30 mouse cellular contexts compared by ENCODE assay signal in genomic region chr3:79967346-79967745, GRCm38 (mm10).
DNase-seq lines count a peak whose midpoint lies in the region; ATAC-seq and TF ChIP-seq lines count a peak whose summit lies in the region.
"Had no signal": no experiment of that assay in that cellular context is flagged by ENCODE, and none has a peak within 500 bp of the region (broad histone marks: within the 10 kb centered on the region; RNA-seq: fewer than 3 reads in every experiment).

No protein-coding gene starts in this region.

- H3K27me3 ChIP-seq in heart, embryonic 11.5 days (ENCODE audit: control insufficient read depth, insufficient read depth, low read length) = no peaks in the 10 kb centered on the region
- H3K27me3 ChIP-seq in heart, embryonic 16.5 days (ENCODE audit: control insufficient read depth, insufficient read depth, low read length) = no peaks in the 10 kb centered on the region
- H3K27me3 ChIP-seq in Patski = no peaks in the 10 kb centered on the region
- no peaks in the 10 kb centered on the region for H3K27me3 ChIP-seq in hindbrain, embryonic 13.5 days
- H3K27me3 ChIP-seq: hindbrain, embryonic 12.5 days; limb, embryonic 12.5 days; liver, embryonic 15.5 days; midbrain, embryonic 12.5 days; neural tube, embryonic 12.5 days had no signal

- no peak overlapping the region for H3K4me2 ChIP-seq in heart, embryonic 11.5 days
- no peak overlapping the region for H3K4me2 ChIP-seq in heart, embryonic 16.5 days (ENCODE audit: low read depth, low read length)
- no peak overlapping the region for H3K4me2 ChIP-seq in hindbrain, embryonic 13.5 days
- H3K4me2 ChIP-seq: hindbrain, embryonic 12.5 days; limb, embryonic 12.5 days; liver, embryonic 15.5 days; lung, embryonic 14.5 days; midbrain, embryonic 12.5 days; neural tube, embryonic 12.5 days had no signal

- CTCF ChIA-PET in Patski (lab: Charles Lee) = interaction anchor here (1.9 kb wide), 1 partner anchor 15 kb away, joined by 5 read pairs; no protein-coding TSS in a partner anchor

- intact Hi-C loops in heart, postnatal 36 days (cut with DNase I) = no loop called here

- peaks cover 20% of the 10 kb centered on the region for H3K4me1 ChIP-seq in heart, embryonic 11.5 days (ENCODE audit: control insufficient read depth, insufficient read depth, low read length)
- H3K4me1 ChIP-seq in heart, embryonic 16.5 days (ENCODE audit: control insufficient read depth, insufficient read depth, low read length) = peaks cover 21% of the 10 kb centered on the region
- H3K4me1 ChIP-seq in ES-E14 (ENCODE audit: control insufficient read depth in 2 of 2, insufficient read depth in 2 of 2, low read length in 2 of 2, poor library complexity in 1 of 2) = no peaks in the 10 kb centered on the region
- no peaks in the 10 kb centered on the region for H3K4me1 ChIP-seq in hindbrain, embryonic 13.5 days (replicated peaks)
- H3K4me1 ChIP-seq: hindbrain, embryonic 12.5 days; limb, embryonic 12.5 days; midbrain, embryonic 12.5 days; neural tube, embryonic 12.5 days had no signal

- in situ Hi-C loops in ES-E14 (cut with MboI; ENCODE audit: low sequenced_read_pairs in 2 of 2, unreplicated experiment in 2 of 2) (no loop called here), Patski (cut with MboI; ENCODE audit: low pct_unique_long_range_greater_than_20kb) (no loop called here)

- H3K36me3 ChIP-seq in heart, embryonic 11.5 days (ENCODE audit: control insufficient read depth, insufficient read depth, low read length) = no peaks in the 10 kb centered on the region
- H3K36me3 ChIP-seq in heart, embryonic 16.5 days (ENCODE audit: control insufficient read depth, insufficient read depth) = no peaks in the 10 kb centered on the region
- no peaks in the 10 kb centered on the region for H3K36me3 ChIP-seq in ES-E14 (ENCODE audit: control insufficient read depth, insufficient read depth, low read length, poor library complexity, severe bottlenecking)
- no peaks in the 10 kb centered on the region for H3K36me3 ChIP-seq in hindbrain, embryonic 13.5 days
- H3K36me3 ChIP-seq: hindbrain, embryonic 12.5 days; limb, embryonic 12.5 days; liver, embryonic 15.5 days; midbrain, embryonic 12.5 days; neural tube, embryonic 12.5 days had no signal

- WGBS in heart, embryonic 11.5 days (ENCODE audit: insufficient replicate concordance) = 21% methylated on average over 1 of the region's 1 CpGs
- WGBS in heart, embryonic 16.5 days = 2% methylated on average over 1 of the region's 1 CpGs
- WGBS in hindbrain, embryonic 13.5 days = 78% methylated on average over 1 of the region's 1 CpGs

- H3K9me3 ChIP-seq in heart, embryonic 11.5 days (replicated peaks; ENCODE audit: control insufficient read depth, low read length) = no peaks in the 10 kb centered on the region
- H3K9me3 ChIP-seq in heart, embryonic 16.5 days (replicated peaks; ENCODE audit: control insufficient read depth, low read length) = no peaks in the 10 kb centered on the region
- H3K9me3 ChIP-seq in ES-E14 (ENCODE audit: control insufficient read depth, insufficient read depth, low read depth, low read length) = no peaks in the 10 kb centered on the region
- no peaks in the 10 kb centered on the region for H3K9me3 ChIP-seq in hindbrain, embryonic 13.5 days
- H3K9me3 ChIP-seq: hindbrain, embryonic 12.5 days; limb, embryonic 12.5 days; liver, embryonic 15.5 days; midbrain, embryonic 12.5 days; neural tube, embryonic 12.5 days had no signal

- peak overlapping the region; percentile 13; the same call in 1 of the 2 replicates for H3K27ac ChIP-seq in heart, embryonic 11.5 days (ENCODE audit: low read depth, low read length)
- peak overlapping the region; percentile 62 for H3K27ac ChIP-seq in heart, embryonic 16.5 days (ENCODE audit: low read length)
- H3K27ac ChIP-seq in ES-E14 (ENCODE audit: insufficient read depth, low read depth, low read length, poor library complexity, severe bottlenecking) = no peak overlapping the region
- H3K27ac ChIP-seq in hindbrain, embryonic 13.5 days = no peak overlapping the region
- H3K27ac ChIP-seq: hindbrain, embryonic 12.5 days; limb, embryonic 12.5 days; liver, embryonic 15.5 days; midbrain, embryonic 12.5 days; neural tube, embryonic 12.5 days had no signal

- POLR2A ChIA-PET in Patski (lab: Charles Lee) = no interaction called here

- H3K9ac ChIP-seq in heart, embryonic 11.5 days (ENCODE audit: low read depth, low read length) = no peak overlapping the region
- H3K9ac ChIP-seq in heart, embryonic 16.5 days (ENCODE audit: low read length) = no peak overlapping the region
- H3K9ac ChIP-seq in ES-E14 (ENCODE audit: insufficient read depth, low read depth, low read length, poor library complexity, severe bottlenecking) = no peak overlapping the region
- H3K9ac ChIP-seq in hindbrain, embryonic 13.5 days = no peak overlapping the region
- H3K9ac ChIP-seq: hindbrain, embryonic 12.5 days; limb, embryonic 12.5 days; liver, embryonic 15.5 days; lung, embryonic 14.5 days; midbrain, embryonic 12.5 days; neural tube, embryonic 12.5 days had no signal

- no peak overlapping the region for H3K4me3 ChIP-seq in heart, embryonic 11.5 days (ENCODE audit: low read depth, low read length)
- no peak overlapping the region for H3K4me3 ChIP-seq in heart, embryonic 16.5 days (ENCODE audit: low read length)
- H3K4me3 ChIP-seq in ES-E14 (ENCODE audit: insufficient read depth in 1 of 2, low read depth in 1 of 2, low read length in 2 of 2, poor library complexity in 1 of 2, severe bottlenecking in 1 of 2) = no peak overlapping the region
- H3K4me3 ChIP-seq in hindbrain, embryonic 13.5 days = no peak overlapping the region
- H3K4me3 ChIP-seq: erythroblast, embryonic 14.5 days; hindbrain, embryonic 12.5 days; limb, embryonic 12.5 days; liver, embryonic 15.5 days; midbrain, embryonic 12.5 days; myocyte; neural tube, embryonic 12.5 days had no signal

- DNase-seq in heart, postnatal 36 days = no peak
- no peak for DNase-seq in heart, adult 11 months
- DNase-seq in ES-E14 (ENCODE audit: low read depth, low spot score) (peak; percentile 16), Patski (ENCODE audit: low read depth, low spot score) (no peak)
- DNase-seq: adrenal gland, adult 2 months; adrenal gland, postnatal 36 days; cerebellum, adult 18-20 months; cerebellum, postnatal 14 days; kidney, adult 8-10 months; kidney, postnatal 10 days; layer of hippocampus, adult 9-11 months; lung, embryonic 14.5 days; lung, postnatal 36 days; right cerebral cortex, adult 18-20 months; spleen, adult 18-20 months; thymus, adult 2 months; thymus, postnatal 36 days had no signal

- no peak for ATAC-seq in heart, embryonic 11.5 days (replicated peaks; ENCODE audit: insufficient number of reproducible peaks, low FRiP score, low TSS enrichment)
- ATAC-seq in heart, embryonic 16.5 days (replicated peaks; ENCODE audit: extremely low read depth, insufficient read depth, low FRiP score) = no peak
- ATAC-seq in Patski = peak; percentile 35
- no peak for ATAC-seq in hindbrain, embryonic 13.5 days (ENCODE audit: low FRiP score)
- ATAC-seq: activated CD4-positive, CD25-positive, alpha-beta regulatory T cell, adult 4 months; CD4-positive, CD25-positive, alpha-beta regulatory T cell, adult 4 months; forebrain, embryonic 16.5 days had no signal

- TF ChIP-seq CTCF in Patski (IDR thresholded peaks at IDR 0.05) = no peak

TF ChIP-seq in ES-E14, 5 proteins besides CTCF, POLR2A, EP300 and RAD21:
- TF ChIP-seq HCFC1 (IDR thresholded peaks at IDR 0.05; ENCODE audit: borderline replicate concordance, insufficient read depth, low read length) = no peak
- no peak for TF ChIP-seq ZNF384 (IDR thresholded peaks at IDR 0.05; ENCODE audit: low read depth, low read length)
- no peak for TF ChIP-seq ZC3H11A (IDR thresholded peaks at IDR 0.05; ENCODE audit: borderline replicate concordance, low read depth, low read length)

Comparison
In these comparisons a context has a peak if more than half of its experiments do, and no peak if none do; other contexts are left out.
1. H3K27ac ChIP-seq: peak in heart, embryonic 11.5 days (single experiment) and heart, embryonic 16.5 days (single experiment); none in ES-E14 (single experiment) and hindbrain, embryonic 13.5 days (single experiment).